Mouse (Mus musculus) CH12.LX (cell line): ENCODE measurements at regions not wholly inside any gene's neighbourhood (a gene's known extent, or its start where the extent isn't known, plus 50 kb on each side); places are given as distances from the start of the nearest gene placed in this dataset.

Source experiments
- DNase-seq: peaks from one replicate; pipeline ENCODE4 v3.0.0-alpha.2; 2013; ENCODE audit errors: extremely low read depth
- H3K27ac ChIP-seq: 2 replicates; pipeline ENCODE4 v1.5.1; 2012; ENCODE audit warnings: low read depth, mild to moderate bottlenecking, control low read depth, moderate library complexity; ENCODE audit not compliant: insufficient read depth
- H3K27me3 ChIP-seq: replicated peaks from 2 replicates; pipeline ENCODE3; 2012; ENCODE audit warnings: inconsistent platforms
- H3K36me3 ChIP-seq, 2 experiments: replicated peaks in 1 of 2; 2 replicates each; pipeline versions ENCODE3 to v1.6.1; 2012; ENCODE audit warnings: inconsistent platforms in 1 of 2, low read length in 1 of 2, mild to moderate bottlenecking in 1 of 2, mixed read lengths in 1 of 2, moderate library complexity in 1 of 2; ENCODE audit not compliant: control insufficient read depth in 1 of 2, insufficient read depth in 1 of 2
- H3K4me1 ChIP-seq, 2 experiments: 2 replicates each; pipeline ENCODE4 v1.6.1; 2012; ENCODE audit warnings: inconsistent platforms in 1 of 2, moderate library complexity in 1 of 2; ENCODE audit not compliant: insufficient read depth in 2 of 2, control insufficient read depth in 1 of 2
- H3K4me2 ChIP-seq: 2 replicates; pipeline ENCODE4 v1.6.1; 2012; ENCODE audit warnings: low read depth, mild to moderate bottlenecking, control low read depth; ENCODE audit not compliant: poor library complexity, insufficient read depth, severe bottlenecking
- H3K4me3 ChIP-seq, 3 experiments: fragments of 150-350 bp in 1 of 3; sonication (generic) in 1 of 3; replicated peaks in 1 of 3; 2 replicates each; pipeline versions ENCODE3 to v1.5.1; 2011 to 2012; ENCODE audit warnings: low read depth in 2 of 3, low read length in 2 of 3, mild to moderate bottlenecking in 2 of 3, moderate library complexity in 2 of 3, control low read depth in 1 of 3, improper control_type of control experiment in 1 of 3, inconsistent platforms in 1 of 3, mixed read lengths in 1 of 3; ENCODE audit not compliant: poor library complexity in 1 of 3
- H3K79me2 ChIP-seq: replicated peaks from 2 replicates; pipeline ENCODE4 v1.6.1; 2012; ENCODE audit warnings: mild to moderate bottlenecking, moderate library complexity; ENCODE audit not compliant: control insufficient read depth, poor library complexity, insufficient read depth, severe bottlenecking; ENCODE audit errors: extremely low read depth
- H3K9ac ChIP-seq: 2 replicates; pipeline ENCODE4 v1.6.1; 2012; ENCODE audit warnings: low read depth, mild to moderate bottlenecking, control low read depth, moderate library complexity; ENCODE audit not compliant: insufficient read depth
- H3K9me3 ChIP-seq: replicated peaks from 2 replicates; pipeline ENCODE3; 2012; ENCODE audit warnings: low read length, inconsistent platforms, mixed read lengths
- CTCF ChIP-seq, 2 experiments: IDR thresholded peaks in 1 of 2; conservative IDR thresholded peaks in 1 of 2; 2 replicates each; pipeline ENCODE4 v1.5.1; 2011 to 2012; ENCODE audit warnings: low read depth in 2 of 2, low read length in 2 of 2, improper control_type of control experiment in 1 of 2, inconsistent platforms in 1 of 2, mild to moderate bottlenecking in 1 of 2, moderate library complexity in 1 of 2
- ELF1 ChIP-seq: IDR thresholded peaks from 2 replicates; pipeline ENCODE4 v1.6.1; 2014; ENCODE audit warnings: low read depth, mild to moderate bottlenecking, inconsistent platforms, low read length, improper control_type of control experiment
- GABPA ChIP-seq: IDR thresholded peaks from 2 replicates; pipeline ENCODE4 v1.6.1; 2012; ENCODE audit warnings: low read depth, low read length, improper control_type of control experiment, inconsistent platforms; ENCODE audit not compliant: insufficient replicate concordance
- IRF4 ChIP-seq: IDR thresholded peaks from 2 replicates; pipeline ENCODE4 v1.6.1; 2014; ENCODE audit warnings: low read depth, mild to moderate bottlenecking, inconsistent platforms, low read length, improper control_type of control experiment
- JUND ChIP-seq: conservative IDR thresholded peaks from 2 replicates; pipeline ENCODE4 v1.6.1; 2011; ENCODE audit warnings: low read depth, low read length, improper control_type of control experiment
- MAZ ChIP-seq: IDR thresholded peaks from 2 replicates; pipeline ENCODE4 v1.6.1; 2012; ENCODE audit warnings: low read depth, mild to moderate bottlenecking, inconsistent platforms, low read length, improper control_type of control experiment, moderate library complexity
- MXI1 ChIP-seq: IDR thresholded peaks from 2 replicates; pipeline ENCODE4 v1.6.1; 2011; ENCODE audit warnings: mild to moderate bottlenecking, low read depth, low read length, improper control_type of control experiment
- MYC ChIP-seq: IDR thresholded peaks from 2 replicates; pipeline ENCODE4 v1.6.1; 2011; ENCODE audit warnings: low read depth, mild to moderate bottlenecking, improper control_type of control experiment, low read length
- NRF1 ChIP-seq: IDR thresholded peaks from 2 replicates; pipeline ENCODE4 v1.6.1; 2014; ENCODE audit warnings: low read depth, mild to moderate bottlenecking, inconsistent platforms, low read length, improper control_type of control experiment, moderate library complexity
- POLR2A ChIP-seq: IDR thresholded peaks from 2 replicates; pipeline ENCODE4 v1.6.1; 2011; ENCODE audit warnings: low read depth, mild to moderate bottlenecking, improper control_type of control experiment, low read length
- RAD21 ChIP-seq: IDR thresholded peaks from 2 replicates; pipeline ENCODE4 v1.6.1; 2011; ENCODE audit warnings: low read depth, mild to moderate bottlenecking, low read length, improper control_type of control experiment, moderate library complexity
- RCOR1 ChIP-seq: conservative IDR thresholded peaks from 2 replicates; pipeline ENCODE4 v1.6.1; 2012; ENCODE audit warnings: low read depth, mild to moderate bottlenecking, inconsistent platforms, low read length, improper control_type of control experiment
- SMC3 ChIP-seq: IDR thresholded peaks from 2 replicates; pipeline ENCODE4 v1.6.1; 2011; ENCODE audit warnings: low read depth, low read length, improper control_type of control experiment
- TBP ChIP-seq: conservative IDR thresholded peaks from 2 replicates; pipeline ENCODE4 v1.6.1; 2011; ENCODE audit warnings: low read depth, low read length, improper control_type of control experiment
- ZMIZ1 ChIP-seq: IDR thresholded peaks from 2 replicates; pipeline ENCODE4 v1.6.1; 2012; ENCODE audit warnings: low read depth, mild to moderate bottlenecking, inconsistent platforms, low read length, improper control_type of control experiment
- dilution Hi-C: fragments of 300-500 bp; cut with MboI; formaldehyde crosslinking; loops from 2 replicates; pipeline ENCODE4 v1.14.3; 2020; ENCODE audit warnings: low sequenced_read_pairs; ENCODE audit not compliant: extremely low pct_unique_long_range_greater_than_20kb, extremely low pct_ligation_motif_present
- in situ Hi-C: fragments of 300-500 bp; cut with MboI; formaldehyde crosslinking; loops from 3 replicates; pipeline ENCODE4 v1.14.3; 2019; ENCODE audit warnings: low sequenced_read_pairs, low pct_ligation_motif_present, low pct_unique_long_range_greater_than_20kb, mixed read lengths

DNA sequence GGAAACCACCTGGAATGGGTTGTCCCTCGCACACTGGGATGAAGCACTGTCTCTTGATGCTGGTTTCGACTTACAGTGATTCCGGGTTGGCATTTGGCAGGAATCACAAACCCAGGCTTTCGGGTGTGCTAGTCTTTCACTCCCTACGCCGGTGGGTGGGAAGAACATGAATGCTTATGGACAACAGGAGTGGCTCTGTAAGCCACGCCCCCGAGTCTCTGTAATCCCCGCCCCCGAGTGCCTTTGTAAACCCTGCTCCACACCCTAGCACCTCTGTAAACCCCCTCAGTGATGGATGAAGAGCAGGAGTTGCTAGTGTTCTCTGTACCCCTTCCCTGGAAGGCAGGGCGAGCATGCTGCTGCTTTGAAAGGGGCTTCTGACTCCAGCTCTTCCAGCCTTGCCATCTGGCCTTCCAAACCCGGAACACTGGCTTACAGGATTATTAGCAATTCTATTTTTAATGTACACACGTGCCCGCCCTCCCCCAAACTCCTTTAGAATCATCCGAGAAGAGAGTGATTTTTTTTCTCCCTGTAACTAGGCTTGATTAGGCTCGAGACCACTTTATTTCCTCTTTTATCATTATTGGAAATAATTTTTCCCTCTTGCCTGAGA, 272.6 kb downstream of the Vrk1 start:
- Histone ChIP-seq H3K4me2 (no peak overlapping the region), H3K79me2 (no peaks in the 10 kb centered on the region; the same call in 1 of the 2 replicates), H3K9ac (no peak overlapping the region), H3K27me3 (no peaks in the 10 kb centered on the region), H3K27ac (no peak overlapping the region), H3K9me3 (peaks cover 91% of the 10 kb centered on the region), H3K4me3 (no peak overlapping the region), H3K36me3 (no peaks in the 10 kb centered on the region), H3K4me1 (no peaks in the 10 kb centered on the region)
- dilution Hi-C loops (no loop called here), in situ Hi-C loops (no loop called here)
- DNase-seq = no peak
- TF ChIP-seq TBP (no peak), MAZ (no peak), ELF1 (no peak), ZMIZ1 (no peak), RAD21 (no peak), MYC (no peak), CTCF (conservative IDR thresholded peaks at IDR 0.05 in 1 of 2, IDR thresholded peaks at IDR 0.05 in 1 of 2; ENCODE audit: low read depth in 2 of 2, low read length in 2 of 2) (no peak), GABPA (no peak), SMC3 (no peak), POLR2A (no peak), IRF4 (no peak), JUND (no peak)

DNA sequence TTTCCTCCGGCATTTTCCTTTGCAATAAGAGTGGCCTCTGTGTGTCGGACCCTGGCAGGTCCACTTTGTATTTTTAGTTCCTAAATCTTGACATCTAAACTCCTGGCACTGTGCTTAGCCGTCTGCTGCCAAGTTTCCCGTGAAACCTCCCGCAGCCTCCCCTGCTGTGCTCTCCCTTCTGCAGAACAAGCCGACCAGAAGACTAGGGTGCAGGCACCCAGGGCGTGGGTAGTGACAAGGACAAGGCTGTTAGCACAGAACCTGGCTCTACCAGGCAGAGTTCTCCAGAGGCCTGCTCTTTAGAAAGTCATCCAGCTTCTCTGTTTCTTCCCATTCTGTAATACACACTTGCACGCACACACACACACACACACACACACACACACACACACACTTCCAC, 274.8 kb downstream of the Vrk1 start:
- in situ Hi-C loops = no loop called here
- Histone ChIP-seq H3K27me3 (no peaks in the 10 kb centered on the region), H3K79me2 (no peaks in the 10 kb centered on the region), H3K4me1 (no peaks in the 10 kb centered on the region), H3K9ac (no peak overlapping the region), H3K4me2 (no peak overlapping the region), H3K4me3 (no peak overlapping the region), H3K9me3 (peaks cover 90% of the 10 kb centered on the region), H3K36me3 (no peaks in the 10 kb centered on the region), H3K27ac (no peak overlapping the region)
- dilution Hi-C loops = no loop called here
- no peak for DNase-seq
- TF ChIP-seq RCOR1 (no peak), NRF1 (no peak), SMC3 (no peak), MXI1 (no peak)
